Mouse (Mus musculus): ENCODE data around the gene Ncbp1.
"Not testable (repeated sequence)": the region's sequence is repeated elsewhere in the genome, so short reads cannot be mapped to it uniquely, and the experiment has no call there.

Gene Ncbp1

DNA sequence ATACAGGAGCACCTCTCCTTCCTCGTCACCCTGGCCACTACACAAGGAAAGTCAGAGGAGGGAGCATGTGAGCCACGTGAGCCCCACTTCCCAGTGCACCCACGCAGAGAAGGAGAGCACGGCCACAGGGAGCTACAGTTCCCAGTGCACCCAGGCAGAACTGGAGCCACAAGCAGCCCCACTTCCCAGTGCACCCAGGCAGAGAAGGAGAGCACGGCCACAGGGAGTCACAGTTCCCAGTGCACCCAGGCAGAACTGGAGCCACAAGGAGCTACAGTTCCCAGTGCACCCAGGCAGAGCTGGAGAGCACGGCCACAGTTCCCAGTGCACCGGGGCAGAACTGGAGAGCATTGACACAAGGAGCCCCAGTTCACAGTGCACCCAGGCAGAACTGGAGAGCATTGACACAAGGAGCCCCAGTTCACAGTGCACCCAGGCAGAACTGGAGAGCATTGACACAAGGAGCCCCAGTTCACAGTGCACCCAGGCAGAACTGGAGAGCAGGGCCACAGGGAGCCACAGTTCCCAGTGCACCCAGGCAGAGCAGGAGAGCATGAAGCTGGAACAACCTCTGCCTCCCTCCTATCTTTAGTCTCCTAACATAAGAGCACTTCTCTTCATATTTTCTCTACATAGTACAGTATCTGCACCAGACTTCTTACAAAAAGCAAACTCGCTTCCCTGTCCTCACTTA lies 9.0 kb upstream of the Ncbp1 start:
- no peak for DNase-seq

DNA sequence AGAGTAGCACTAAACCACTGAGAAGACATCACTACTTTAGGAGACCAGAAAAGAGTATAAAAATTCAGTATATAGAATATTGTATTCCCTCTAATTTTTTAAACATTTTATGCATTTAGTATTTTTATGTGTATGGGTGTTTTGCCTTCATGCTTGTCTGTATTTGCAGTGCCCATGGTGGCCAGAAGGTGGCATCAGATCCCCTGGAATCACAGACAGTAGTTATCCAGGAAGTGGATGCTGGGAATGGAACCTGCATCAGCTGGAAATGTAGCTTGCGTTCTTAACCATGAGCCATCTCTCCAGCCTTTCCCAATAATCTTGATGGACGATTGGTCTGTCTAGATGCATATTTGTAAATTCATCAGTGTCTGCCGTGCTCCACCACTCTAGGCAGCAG lies 8.2 kb upstream of the Ncbp1 start:
- no peak for DNase-seq

DNA sequence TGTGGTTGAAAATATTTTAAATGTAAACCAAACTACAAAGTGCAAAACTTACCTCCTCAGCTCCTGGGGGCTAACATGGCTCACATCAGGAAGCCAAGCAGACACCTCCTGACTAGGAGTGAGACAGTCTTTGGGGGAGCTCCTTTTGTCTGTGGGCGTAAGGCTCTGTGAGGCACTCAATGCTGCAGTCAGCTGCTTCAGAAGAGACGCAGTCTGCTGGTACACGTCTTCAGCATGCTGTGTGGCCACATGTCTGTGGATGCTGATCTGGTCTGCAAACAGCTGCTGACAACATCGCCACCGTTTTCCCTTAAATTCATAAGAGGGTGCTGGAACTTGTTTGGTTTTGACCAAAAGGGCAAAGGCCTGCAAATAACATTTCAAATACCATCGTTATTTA lies 6.6 kb upstream of the Ncbp1 start:
- DNase-seq: no peak

DNA sequence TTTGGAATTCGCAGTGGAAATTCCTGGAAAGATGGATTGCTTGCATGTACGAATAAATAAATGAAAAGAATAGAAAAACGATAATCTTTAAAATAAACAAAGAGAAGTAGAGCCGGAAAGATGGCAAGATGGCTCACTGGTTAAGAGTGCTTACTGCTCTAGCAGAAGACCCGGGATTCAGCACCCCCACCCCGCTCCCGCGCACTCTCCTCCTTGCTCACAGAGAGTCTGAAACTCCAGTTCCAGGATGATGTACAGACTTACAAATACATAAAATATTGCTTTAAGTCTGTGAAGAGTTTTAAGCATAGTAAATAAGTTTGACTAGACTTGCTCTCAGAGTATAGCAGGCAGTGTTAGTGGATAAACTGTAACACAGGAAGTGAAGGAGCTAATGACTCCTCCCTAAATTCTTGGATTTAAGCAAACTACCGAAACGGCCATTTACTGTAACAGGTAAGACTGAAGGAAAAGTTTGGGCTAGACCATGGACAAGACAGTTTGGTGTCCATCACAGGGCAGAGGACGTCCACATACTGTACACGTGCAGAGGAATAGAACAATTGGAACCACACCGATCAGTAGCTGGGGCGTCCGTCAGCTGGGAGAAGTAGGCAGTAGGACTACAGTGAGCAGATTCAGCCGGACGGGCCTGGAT lies 655 bp upstream of the Ncbp1 start:
- no peak for DNase-seq

DNA sequence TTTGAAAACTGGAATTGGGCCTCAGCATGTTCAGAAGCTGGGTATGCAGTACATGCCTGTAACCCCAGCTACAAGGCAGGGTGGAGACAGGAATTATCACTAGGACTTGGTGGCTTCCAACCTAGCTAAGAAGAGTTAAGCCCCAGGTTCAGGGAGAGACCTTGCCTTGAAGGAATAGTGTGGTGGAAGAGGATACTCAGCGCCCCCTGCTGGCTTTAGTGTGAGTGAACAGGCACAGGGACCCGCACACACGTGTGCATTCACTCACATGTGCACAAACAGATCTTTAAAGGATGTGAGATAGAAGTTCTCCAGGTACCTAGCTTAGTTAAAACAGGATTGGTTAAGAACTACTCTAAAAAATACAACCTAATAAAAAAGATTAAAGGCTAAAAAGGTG lies 5.9 kb downstream of the Ncbp1 start:
- DNase-seq: no peak

DNA sequence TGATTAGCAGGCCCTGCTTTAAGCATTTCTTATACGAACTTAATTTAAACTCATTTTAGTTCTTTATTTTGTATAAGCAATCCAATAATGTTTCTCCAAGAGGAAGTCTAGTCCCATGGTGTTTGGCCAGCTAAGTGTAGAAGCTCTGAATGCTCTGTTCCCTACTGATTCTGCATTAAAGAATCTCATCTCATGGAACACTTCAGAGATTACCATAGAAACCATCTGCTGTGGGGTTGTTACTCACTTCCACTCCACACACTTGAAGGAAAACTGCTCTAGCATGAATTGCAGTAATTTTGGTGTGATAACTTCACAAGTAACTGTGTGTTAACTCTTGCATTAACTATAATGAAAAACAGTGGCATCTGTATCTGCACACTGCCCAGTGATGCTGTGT lies 8.5 kb downstream of the Ncbp1 start:
- no peak for DNase-seq

DNA sequence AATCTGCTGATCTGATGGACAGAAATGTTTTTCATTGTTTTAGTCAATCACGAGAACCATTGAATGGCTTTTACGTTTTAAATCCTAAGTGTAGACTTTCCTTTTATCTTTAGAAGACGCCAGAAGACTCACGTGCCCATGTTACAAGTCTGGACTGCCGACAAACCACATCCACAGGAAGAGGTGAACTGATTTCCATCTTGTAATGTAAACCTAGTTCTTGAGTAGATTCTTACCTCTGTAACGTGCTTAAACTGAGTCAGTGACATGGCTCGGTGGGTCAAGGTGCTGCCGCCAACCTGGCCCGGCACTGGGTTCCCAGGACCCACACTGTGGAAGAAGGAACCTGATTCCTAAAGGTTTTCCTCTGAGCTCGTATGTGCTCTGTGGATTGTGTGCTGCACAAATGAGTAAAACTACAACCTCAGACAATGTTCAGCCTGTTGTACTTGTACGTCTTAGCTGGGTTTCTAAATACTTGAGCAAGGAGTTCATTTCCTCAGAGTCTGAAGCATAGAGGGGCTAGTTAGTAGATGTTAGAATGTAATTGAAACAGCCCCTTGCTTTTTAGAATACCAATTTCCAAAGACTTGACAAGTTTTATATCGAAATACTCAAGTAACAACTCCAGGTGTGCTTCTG lies 13.6 kb downstream of the Ncbp1 start:
- DNase-seq: no peak

DNA sequence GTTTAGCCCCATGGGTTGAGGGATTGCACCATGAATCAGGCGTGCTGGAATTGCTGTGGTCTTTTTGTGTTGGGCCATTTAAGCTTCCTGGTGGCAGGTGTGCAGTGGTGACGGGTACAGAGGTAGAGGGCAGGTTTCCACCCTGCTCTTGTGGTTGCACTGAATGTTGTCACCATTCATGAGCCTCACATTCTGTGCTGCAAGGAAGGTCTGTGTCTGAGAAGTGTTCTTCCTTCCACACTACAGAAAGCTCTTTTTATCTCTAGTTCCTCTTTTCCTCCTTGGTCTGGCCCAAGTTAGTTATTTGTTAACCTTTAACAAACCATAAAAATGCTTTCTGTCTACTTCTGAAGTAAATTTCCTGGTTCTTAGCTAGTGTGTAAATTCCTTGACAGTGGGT lies 25.6 kb downstream of the Ncbp1 start:
- DNase-seq: no peak

DNA sequence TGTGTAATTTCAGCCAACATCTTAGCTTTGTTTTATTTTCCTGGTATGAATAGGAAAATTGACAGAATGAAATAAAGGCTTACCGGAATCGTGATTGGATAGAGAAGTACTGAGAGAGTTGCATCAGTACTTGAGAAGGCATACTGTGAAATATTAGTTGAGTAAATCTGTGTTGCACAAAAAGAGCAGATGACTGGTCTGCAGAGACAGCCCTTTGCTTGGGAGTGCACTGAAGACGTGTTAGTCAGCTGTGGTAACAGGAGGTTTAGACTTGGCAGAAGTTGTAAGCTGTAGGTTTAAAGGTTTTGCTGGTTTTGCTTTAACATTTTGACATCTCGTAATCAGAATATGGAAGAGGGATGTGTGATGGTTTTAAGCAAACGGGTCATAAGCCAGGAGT lies 27.4 kb downstream of the Ncbp1 start:
- no peak for DNase-seq

DNA sequence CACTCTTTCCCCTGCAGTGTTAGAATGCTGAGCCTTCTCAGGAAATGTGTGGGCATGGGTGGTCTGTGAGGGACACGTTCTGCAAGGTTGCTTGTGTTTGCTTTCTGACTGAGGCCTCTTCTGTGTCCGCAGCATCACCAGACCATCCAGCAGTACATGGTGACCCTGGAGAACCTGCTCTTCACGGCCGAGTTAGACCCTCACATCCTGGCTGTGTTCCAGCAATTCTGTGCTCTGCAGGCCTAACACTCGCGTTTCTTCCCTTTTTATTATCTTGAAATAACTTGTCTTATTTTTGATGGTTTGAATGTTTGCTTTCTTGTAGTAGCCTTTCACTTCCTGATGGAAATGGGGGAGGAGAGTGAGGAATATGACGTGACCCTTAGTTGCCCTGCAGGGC lies 33.3 kb downstream of the Ncbp1 start:
- DNase-seq: no peak

DNA sequence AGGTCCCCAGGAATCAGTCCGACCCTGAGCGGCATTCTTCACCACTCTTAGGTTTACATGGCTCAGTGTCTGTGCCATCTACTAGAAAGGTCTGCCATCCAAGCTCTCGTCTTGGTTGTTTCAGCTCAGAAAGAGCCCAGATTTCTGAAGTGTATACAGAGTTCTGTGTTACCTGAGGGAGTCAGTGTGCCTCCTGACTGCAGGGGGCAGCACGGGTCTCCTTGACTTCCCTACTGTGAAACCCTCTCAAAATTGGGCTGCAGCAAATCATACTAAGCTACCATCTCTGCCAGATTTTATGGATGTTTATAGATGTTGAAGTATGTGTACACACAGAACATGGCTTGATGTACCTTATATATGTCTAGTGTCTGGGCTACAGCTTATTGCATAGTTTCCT lies 37.9 kb downstream of the Ncbp1 start:
- no peak for DNase-seq

DNA sequence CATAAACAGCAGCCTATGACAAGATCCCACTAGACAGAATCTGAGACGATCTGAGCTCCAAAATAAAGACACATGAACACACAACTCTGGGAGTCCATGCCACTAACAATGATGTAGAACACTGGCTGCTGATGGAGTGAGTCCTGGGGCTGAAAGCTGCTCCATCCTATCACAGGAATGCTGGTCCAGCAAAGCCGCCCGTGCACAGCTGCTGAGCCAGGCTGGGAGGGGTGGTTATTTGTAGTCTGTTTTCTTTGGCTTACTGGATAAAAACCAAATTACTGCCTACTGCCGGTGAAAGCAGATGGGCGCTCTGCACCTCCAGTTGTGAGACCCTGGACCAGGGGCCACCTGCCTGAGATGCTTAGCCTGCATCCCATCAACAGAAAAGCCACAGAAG lies 38.6 kb downstream of the Ncbp1 start:
- no peak for DNase-seq

DNA sequence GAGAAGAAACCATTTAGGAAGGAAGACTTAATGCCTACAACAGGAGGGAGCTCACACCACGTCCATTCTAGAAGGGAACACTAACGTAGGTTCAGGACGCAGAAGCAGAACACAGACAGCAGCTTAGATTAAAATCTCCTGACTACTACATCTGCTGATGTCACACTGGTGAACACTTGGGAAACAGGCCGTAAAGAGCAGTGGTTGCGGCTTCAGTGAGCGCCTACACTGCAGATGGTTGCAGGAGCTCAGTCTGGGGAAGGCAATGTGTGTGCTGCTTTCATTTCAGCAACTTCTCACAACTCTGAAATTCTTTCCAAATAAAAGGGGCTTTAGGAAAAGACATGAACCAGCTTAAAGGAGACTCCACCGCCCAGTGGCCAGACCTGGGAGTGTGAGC lies 39.1 kb downstream of the Ncbp1 start:
- DNase-seq: no peak

DNA sequence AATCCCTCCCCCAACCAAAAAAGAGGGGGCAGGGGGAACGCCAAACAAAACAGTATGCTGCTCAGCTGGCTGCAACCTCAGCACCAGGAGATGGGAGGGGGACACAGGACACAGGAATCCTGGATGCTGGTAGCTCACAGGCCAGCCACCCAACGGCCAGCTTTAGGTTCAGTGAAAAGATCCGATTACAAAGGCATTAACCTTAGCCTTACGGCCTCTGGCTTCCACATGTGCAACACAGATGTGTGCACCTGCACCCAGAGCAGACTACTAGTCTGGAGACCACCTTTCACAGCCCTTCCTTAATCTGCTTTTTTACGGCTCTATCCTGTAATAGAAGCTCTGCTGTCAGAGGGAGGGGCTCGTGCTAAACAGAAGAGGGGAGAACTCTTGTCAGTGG lies 42.8 kb downstream of the Ncbp1 start:
- DNase-seq: no peak

DNA sequence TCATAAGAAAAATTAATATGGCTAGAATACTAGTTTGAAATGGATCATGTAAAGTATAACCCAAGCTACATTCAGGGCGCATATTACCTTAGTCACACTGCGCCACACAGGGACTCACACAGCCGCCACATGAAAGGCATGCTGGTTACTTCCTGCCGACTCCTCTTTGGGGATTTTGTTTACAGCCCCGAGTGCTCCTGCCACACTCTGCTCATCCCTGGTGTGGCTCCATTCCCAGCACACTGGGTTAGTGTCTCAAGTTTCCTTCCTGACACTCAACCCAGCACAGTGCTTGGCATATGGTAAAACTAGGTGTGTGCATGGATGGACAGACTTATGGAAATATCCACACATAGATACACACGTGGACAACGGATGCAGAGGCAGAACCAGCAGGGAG lies 43.8 kb downstream of the Ncbp1 start:
- no peak for DNase-seq

DNA sequence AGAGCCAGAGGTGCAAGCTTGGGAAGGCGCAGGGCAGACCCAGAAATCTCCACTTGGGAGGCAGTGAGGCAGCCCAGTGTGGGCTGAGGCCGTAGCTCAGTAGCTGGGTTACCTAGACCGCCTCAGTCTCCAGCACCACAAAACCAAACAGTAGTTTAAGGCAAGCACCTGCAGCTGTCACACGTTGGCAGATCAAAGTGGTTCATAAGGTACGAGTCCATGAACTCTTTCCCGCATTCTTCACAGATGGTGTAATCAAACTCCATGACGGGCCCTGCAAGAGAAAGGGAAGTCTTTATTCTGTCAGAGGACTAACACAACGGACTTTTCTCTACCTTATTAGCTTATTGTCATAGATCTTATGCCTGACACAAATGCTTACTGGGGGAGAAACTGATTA lies 47.0 kb downstream of the Ncbp1 start:
- no peak for DNase-seq

DNA sequence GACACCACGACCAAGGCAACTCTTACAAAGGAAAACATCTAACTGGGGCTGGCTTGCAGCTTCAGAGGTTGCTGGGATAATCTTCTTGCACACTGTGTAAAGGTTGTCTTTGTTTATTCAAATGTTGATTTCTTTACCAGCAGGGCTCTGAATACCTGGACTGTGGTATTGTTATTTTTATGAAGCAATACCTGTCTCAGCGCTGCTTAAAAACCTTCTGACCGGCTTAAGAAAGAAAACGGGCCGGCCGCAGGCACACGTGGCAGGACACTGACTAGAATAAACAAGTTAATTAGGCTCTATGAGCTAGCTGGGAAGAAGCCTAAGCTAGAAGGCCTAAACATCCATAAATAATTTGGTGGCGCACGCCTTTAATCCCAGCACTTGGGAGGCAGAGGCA lies 47.5 kb downstream of the Ncbp1 start:
- DNase-seq: no peak

DNA sequence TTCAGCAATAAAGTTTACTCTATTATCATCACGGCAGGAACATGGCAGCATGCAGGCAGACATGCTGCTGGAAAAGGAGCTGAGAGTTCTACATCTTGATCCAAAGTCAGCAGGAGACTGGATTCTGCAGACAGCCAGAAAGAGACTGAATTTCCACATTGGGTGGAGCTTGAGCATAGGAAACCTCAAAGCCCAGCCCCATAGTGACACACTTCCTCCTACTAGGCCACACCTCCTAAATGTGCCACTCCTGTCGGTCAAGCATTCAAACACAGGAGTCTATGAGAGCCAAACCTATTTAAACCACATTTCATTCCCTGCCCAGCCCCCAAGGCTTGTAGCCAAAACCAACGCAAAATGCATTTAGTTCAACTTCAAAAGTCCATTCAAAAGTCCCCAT lies 48.1 kb downstream of the Ncbp1 start:
- DNase-seq: no peak

DNA sequence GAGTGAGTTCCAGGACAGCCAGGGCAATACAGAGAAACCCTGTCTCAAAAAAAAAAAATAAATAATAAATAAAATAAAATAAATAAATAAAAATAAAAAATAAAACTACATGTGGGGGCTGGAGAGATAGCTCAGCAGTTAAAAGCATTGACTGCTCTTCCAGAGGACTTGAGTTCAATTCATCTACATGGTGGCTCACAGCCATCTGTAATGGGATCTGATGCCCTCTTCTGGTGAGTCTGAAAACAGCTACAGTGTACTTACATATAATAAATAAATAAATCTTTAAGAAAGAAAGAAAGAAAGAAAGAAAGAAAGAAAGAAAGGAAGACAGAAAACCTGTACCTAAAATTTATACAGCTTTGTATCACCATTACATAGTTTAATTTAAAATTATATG lies 53.6 kb downstream of the Ncbp1 start:
- DNase-seq: not testable (repeated sequence)

DNA sequence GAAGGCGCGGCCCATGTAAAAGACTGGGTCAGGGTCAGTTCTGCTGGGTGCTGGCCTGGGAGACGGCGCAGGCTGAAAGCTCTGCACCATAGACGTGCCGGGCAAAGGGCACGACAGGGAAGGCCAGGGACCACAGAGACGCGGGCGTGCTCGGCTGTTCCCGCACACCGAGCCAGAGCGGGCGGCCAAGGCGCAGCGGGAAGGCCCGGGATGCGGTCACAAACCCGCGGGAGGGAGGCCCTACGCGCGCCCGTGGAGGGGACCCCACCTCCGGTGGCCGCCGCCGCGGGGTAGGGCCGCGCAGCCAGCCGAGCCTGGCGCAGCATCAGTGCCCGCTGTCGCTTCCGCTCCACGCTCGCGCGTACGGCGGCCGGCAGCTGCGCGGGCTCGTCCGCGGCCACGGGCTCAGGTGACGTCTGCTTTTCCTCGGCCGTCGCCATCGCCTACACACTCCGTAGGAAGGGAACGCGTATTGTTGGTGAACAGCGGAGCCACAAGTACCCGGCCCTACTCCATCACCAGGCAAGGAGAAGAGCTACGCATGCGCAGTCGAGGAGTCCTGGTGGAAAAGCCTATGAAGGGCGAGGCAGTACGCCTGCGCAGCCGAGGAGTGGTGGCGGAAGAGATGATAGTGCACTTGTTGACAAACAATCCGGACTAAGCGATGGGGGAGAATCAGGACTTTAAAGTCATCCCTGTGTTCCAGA lies 57.5 kb downstream of the Ncbp1 start, which contains the start of gene Xpa:
Gene Xpa, minus strand, starts transcription at position 531 of the 707 bp plus-strand sequence.
- DNase-seq: peak; percentile 95

DNA sequence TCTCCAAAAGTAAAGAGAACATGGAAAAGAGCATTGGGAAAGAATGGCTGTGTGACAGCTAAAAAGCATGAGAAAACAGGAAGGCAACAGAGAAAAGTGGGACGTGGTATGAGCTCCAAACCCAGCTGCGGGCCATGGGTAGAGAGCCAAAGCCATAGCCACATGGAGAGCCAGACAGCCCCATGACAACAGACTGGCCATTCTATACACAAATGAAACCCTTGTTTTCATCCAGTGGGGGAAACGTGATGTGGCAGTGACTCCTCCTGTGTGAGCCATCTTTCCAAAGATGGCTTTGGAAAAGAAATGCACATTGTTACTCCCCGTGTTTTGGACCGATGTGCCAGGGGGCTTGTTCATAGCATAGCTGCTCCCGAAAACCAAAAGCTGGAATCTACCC lies 58.1 kb downstream of the Ncbp1 start:
- DNase-seq: no peak

DNA sequence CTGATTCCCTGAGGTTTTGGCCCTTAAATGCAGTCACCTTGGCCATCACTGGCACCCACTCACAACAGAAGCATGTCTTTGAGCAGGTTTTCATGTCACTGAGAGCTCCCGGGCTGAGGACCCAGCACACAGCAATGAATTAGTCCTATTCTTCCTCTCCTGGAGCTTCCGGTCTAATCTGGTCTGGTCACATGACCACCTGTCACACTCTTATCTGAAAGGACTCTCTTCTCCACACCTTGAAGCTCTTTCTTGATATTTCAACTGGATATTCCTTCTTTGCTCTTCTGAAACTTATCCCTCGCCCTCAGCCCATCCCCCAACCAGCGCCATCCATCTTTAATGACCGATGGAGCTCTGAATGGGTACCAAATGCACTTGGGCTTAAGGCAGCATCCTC lies 59.7 kb downstream of the Ncbp1 start:
- DNase-seq: no peak

DNA sequence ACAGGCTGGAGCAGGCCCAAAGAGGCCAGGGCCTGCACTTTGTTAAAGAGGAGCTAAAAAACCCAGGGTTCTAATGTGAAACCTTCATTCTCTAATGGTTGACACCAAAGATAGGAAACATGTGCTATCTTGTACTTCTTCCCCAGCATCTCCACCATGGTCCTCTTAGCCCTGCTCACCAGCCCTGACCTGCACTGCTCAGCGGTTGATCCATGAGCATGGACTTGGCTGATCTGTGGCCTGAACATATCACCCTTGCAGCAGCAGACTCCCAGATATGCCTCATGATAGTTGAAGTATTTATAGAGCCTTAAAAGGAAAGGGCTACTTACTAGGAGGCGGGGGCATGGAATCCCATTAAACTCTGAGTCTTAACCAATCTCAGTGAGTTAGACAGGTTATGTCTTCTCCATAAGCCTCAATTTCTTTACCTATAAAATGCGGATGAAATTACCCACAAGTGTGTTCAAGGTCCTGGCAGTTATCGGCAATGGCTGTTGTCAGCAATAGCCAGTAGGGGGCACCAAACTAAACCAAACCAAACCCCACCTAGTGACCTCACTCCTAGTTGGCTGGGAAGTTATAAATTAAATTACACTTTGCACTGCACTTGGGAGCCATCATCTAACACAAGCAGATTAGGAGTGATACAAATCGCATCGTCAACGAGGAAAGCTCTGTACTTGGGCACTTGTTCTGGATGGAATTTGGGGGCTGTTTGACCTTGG lies 63.6 kb downstream of the Ncbp1 start:
- peak; percentile 77 for DNase-seq

All from cerebellum, adult 11 months (tissue).